Mouse (Mus musculus) kidney, postnatal 36 days (tissue): Measurements from ENCODE around the gene Mettl6.

ENCODE experiments used
- DNase-seq, 2 experiments: peaks; one replicate each; pipeline ENCODE4 v3.0.0; 2021 to 2022; ENCODE audit warnings: mixed read lengths in 2 of 2

Gene Mettl6

DNA sequence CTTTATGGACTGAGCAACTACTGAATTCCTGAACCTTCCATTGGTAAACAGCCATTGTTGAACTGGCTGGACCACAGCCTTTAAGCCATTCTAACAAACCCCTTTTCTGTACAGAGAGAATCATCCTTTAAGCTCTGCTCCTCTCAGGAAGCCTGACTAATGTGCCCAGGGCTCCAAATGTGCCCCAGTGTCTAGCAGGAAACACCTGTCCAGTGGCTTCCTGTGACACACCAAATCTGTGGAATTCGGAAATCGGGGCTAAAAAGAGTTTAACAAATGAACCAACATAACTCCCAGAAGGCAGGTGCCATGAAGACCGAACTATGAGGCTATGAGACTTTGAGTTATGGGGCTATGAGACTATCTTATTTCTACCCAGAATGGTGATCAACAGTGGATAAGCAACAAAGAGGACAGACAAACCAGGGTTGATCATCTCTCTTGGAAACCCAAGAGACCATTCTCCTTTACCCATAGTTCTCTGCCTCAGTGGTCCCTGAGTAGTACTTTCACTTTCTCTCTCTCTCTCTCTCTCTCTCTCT is 63.0 kb downstream of the Mettl6 start:
- peak; percentile 51 to 79 for DNase-seq

DNA sequence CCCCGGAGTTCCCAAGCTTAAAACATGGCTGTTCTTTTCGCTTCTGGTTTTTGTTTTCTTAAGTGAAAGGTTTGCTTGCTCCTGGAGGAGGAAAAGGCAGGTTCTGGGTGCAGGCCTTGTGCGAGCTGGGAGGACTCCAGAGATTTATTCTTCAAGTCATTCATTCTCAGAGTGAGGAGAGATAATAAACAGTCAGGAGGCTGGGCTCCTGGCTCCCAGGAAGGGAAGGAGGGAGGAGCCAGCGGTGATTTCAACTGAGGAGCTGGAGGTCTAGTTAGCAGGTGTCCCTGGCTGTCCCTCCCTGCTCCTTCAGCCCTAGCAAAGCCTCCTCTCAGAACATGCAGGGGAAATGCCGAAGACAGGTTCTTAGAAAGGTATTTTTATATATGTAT is 65.8 kb downstream of the Mettl6 start:
- peak; percentile 53 to 58 for DNase-seq

DNA sequence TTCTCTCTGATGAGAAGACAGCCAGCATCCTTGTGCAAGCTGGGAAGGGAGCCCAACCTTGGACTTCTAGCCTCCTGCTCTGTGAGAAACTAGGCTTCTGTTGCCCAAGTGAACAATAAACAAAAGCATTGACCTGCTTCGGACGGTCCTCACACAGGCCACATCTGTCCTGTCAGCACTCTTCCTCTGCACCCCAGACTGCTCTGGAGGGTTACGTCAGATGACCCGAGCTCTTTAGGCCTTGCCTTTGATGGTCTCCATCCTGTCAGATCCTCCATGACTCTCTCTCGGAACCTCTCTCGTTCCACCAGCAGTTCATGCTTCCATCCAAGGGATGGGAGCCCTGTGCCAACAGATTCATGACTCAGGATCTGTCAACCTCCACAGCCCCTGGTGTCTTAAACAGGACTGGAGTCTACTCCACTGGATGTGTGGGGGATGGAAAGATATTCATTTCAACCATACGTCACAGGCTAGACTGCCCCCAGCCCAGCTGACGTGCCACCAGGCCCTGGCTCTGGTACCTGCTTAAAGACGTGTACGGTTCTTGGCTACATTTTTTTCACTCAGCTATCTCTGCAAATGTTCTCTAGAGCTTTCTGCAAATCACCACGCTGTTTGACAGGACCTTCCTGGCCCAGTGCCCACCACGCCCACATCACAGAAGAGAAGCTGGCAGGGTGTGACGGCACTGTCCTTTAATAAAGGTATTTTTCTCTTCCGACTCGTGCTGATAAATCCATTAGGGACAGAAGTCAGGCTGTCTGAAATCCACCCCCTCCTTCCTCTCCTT is 66.4 kb downstream of the Mettl6 start:
- DNase-seq = peak; percentile 93 to 94
